Mouse (Mus musculus) layer of hippocampus, postnatal 10 days (tissue): Measurements from ENCODE around the gene Srd5a2. TPM values are rescaled to one million over a fixed set of nuclear protein-coding genes. Genes with fewer than 3 reads are reported as not detected.
"Not testable (repeated sequence)": the region's sequence is repeated elsewhere in the genome, so short reads cannot be mapped to it uniquely, and the experiment has no call there.

Experiments
- DNase-seq, 2 experiments: peaks; one replicate each; pipeline ENCODE4 v3.0.0; 2021; ENCODE audit warnings: low spot score in 2 of 2
- long read RNA-seq: library from polyadenylated mRNA; stranded (forward); transcript quantifications from one replicate; pipeline ENCODE4 v2.0.0, GENCODE M21; 2023
- total RNA-seq, 2 experiments: library from RNA; stranded (reverse); gene quantifications; 2 replicates each; pipeline ENCODE4 v1.2.3; 2021

The Srd5a2 gene
- under 1 TPM in 1 of 2 experiments, not detected in 1; 0.30 TPM for total RNA-seq
- long read RNA-seq = 0 reads

DNA sequence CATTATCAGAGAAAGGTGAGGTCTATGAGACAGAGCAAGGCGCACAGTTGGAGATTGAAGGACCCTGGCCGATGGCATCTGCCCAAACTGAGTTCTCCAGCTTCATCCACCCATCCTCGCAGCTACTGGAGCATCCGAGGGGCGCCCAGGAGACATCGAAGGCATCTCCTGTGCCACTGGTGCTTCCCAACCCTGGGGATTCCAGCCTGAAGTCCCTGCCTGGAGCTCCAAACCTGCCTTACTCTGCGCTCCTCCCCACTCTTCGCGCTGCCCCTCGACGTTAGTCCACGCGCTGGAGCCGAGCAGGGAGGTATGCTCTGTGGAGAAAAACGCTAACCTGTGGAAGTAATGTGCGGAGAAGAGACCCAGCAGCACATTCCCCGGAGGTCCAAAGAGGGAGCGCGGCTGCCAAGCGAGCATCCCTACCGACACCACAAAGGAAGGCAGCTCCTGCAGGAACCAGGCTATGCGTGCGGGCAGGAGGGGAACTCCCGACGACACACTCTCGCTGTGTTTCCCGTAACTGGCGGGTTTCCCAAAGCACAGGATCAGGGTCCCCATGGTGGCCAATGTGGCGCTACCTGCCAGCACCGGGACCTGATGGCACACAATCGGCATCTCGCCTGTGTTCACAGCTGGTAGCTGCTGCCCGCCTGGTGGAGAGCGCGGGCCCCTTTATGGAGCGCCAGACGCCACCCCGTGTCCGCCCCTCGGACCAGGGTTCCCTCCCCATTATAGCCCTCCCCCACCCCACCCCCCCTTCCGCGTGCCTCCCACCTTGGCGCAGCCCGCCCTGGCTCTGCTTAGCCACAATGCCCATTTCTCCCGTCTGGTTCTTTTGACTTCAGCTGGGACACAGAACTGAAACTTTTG is at the start of gene Srd5a2:
TSS of gene Srd5a2 (minus strand) at position 707 of the 873 bp plus-strand sequence.
- DNase-seq = peak; percentile 7 to 15

DNA sequence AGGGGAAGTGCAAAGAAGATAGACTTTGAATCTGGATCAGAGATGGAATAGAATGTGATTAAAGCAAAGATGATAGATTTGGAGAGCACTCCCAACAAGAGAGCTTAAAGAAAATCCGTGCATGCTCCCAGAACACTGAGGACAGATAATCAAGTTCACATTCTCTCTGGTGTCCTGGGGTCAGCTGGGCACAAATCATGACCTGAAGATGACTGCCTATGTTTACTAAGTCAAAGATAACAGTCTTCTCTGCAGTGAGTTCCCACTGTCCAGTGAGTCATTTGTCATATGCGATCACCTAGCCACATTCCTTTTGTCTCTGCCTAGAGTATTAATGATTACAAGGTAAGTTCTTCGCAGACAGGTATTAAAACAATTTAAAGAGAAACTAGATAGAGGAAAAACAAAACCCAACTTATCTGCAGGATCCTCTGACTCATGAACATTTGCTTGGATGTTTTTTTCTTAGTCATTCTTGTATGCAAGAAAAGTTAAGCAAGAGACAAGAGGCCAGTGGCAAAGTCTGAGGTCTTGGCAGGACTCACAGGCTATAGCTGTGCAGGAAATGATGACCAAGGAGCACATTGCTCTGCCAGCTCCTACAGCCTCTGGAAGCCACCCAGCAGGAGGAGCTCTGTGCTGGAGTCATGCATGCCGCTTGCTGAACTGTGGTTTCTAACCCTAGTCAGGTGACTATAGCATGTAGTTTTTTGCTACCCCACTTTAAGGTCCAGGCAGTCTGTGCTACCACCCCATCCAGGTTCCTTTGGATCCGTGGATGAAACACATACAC is 41.4 kb upstream of the Srd5a2 start:
- no peak for DNase-seq

DNA sequence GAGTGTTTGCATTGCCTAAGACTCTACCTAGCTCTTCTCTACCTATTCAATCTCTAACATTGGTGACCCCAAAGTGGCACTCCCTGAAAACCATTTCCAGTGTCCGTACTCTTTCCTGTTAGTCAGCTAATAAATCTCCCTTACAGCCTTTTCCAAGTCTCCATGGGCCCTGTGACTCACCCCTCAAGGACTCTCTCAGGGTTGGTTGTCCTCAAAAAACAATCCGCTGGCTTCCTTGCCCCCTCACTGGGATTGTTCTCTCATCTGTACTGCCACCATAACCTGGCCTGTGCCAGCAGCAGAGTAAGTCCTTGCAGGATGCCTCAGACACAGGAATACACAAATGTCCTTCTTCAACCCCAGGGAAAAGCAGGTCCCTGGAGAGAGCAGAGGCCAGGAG is 40.3 kb upstream of the Srd5a2 start:
- no peak for DNase-seq

DNA sequence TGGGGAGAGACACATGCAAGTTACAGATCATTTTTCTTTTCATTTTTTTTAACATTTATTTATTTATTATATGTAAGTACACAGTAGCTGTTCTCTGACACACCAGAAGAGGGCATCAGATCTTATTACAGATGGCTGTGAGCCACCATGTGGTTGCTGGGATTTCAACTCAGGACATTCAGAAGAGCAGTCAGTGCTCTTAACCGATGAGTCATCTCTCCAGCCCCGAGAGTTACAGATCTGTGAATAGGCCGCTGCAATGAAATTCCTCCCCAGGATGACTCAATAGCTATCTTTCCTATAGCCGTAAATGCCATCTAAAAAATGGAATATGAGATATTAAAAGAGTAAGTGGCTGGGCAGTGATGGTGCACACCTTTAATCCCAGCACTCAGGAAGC is 35.7 kb upstream of the Srd5a2 start:
- no peak for DNase-seq

DNA sequence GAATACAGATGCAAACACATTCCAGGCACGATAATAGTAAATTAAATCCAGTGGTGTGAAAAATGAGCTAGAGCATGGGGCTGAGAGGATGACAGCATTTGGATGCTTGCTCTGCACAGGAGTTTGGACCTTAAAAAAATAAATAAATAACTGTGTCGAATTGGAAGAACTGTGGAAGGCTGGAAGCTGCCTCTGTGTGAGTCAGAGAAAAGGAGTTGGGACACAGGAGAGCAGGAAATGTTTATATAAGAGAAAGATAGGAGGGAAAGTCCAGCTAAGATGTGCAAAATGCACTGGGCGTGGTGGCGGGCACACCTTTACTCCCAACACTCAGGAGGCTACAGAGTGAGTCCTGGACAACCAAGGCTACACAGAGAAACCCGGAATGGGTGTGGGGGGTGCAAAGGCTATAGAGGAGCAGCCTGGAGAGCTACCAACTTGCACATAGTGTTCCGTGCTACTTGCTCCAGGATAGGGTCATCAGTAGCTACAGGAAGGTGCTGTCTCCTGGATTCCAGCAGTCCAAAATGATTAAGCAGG is 32.4 kb upstream of the Srd5a2 start:
- no peak for DNase-seq

DNA sequence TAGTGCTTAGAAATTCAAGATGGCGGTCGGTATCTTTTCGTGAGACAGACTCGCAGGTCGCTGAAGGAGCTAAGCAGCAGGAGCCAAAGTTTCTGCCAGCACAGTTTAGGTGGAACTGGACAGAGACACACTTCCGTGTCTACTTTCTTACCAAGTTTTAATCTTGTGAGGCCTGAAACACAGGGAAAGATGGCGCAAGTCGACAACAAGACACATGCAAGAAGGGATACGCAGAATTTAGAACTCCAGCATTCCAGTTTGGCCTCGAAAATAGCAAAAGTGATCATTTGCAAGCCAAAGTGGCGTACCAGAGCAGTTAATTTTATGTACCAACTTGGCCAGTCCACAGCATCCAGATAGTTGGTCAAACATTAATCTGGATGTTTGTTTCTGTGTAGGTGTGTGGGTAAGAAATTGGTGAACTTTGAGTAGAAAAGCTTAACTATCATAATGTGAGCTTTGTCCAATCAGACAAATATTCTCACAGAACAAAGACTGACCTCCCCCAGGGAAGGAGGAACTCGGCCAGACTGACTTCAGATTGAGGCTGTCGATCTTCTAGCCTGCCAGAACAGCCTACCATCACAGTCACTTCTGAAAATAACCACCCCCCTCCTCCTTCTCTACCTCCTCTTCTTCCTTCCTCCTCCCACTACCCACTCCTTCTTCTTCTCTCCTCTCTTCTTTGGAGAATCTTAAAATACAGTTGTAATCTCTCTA is 31.2 kb upstream of the Srd5a2 start:
- no peak for DNase-seq

DNA sequence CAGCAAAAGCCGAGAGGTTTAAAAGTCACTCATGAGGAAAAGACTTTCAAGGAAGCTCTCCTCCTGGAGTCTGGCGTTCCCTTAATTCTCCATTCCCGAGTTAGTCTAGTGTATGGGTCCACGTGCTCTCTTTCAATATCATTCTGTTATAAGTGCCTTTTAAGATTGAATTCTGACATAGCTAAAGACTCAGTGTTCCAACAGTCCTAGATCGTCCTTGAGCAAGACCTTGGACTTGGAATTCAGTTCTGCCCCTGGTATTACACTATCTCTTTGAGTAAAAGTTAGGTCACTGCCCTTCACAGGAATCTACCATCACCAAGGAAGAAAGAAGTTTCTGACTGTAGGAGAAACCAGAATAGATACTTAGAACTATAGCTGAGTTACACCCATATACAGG is 25.4 kb upstream of the Srd5a2 start:
- DNase-seq = not testable (repeated sequence)

DNA sequence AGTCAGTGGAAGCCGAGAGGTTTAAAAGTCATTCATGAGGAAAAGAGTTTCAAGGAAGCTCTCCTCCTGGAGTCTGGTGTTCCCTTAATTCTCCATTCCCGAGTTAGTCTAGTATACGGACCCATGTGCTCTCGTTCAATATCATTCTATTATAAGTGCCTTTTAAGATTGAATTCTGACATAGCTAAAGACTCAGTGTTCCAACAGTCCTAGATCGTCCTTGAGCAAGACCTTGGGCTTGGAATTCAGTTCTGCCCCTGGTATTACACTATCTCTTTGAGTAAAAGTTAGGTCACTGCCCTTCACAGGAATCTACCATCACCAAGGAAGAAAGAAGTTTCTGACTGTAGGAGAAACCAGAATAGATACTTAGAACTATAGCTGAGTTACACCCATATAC is 15.0 kb upstream of the Srd5a2 start:
- not testable (repeated sequence) for DNase-seq

DNA sequence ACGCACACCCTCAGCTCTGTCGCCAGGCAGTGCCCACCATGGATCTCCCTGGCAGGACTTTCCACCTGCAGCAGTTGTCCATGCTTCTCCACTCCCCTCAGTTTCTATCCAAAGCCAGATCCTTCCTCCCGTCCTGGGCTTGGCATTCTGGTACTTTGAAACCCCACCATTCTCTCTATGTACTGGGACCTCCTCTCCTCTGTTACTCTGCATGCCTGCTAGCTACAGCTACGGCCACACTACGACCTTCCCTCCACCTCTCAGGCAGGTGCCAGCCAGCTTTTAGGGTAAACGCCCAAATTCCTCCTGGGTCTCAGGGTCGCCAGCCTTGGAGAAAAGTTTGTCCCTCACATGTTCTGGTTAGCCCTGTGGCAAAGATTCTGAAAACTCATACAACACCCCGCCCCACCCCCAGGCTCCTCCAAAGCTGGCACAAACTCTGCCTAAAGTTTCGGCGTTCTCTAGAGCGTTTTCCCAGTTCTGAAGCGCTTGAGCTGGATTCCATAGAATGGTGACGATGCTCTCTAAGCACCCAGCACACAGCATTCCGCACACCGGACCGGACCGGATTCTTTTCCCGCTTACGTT is 607 bp upstream of the Srd5a2 start:
- no peak for DNase-seq

DNA sequence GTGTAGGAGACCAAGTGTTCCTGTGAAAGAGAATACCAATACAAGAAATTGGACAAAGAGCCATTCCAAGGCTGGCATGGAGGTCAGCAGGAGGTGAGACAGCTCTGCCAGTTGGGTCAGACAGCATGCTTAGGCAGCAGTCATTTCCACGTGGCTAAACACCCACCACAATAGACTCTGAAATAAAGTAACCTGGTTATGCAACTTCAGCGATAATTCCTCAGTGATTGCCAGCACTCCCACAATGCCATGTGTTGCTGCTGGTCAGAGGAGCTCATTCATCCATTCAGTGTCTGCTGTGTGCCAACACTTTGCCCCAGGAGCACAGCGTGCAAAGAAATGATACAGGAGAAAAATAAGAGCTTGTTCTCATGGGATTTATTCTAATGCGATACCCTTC is 4.0 kb downstream of the Srd5a2 start:
- no peak for DNase-seq

DNA sequence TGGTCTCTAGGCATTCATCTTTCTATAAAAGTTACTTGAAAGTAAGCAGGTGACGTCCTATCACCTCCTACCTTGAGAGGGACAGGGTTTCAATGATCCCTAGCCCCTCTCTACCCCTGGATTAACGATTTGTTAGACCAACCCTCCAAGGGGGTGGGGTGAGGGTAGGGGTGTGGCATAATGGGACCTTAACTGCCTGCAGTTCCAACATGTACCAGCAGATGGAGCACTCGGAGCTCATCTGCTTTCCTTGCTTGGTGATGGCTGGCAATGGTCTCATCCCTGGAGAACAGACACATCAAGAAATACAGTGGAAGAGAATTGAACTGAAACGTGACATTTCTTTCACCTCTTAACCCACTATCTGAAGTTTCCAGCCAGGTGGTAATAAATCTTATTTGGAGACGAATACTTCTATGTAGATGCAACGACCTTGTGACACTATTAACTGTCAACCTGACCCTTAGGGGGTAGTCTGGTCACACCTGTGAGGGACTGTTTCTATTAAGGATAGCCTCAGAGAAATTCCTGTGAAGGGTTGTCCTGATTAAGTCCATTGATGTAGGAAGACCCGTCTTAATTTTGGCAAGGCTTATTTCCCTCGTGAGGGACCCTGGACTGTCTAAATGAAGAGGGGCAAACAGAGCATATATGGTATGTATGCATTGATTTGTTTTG is 27.1 kb downstream of the Srd5a2 start:
- DNase-seq = peak; percentile 93 to 94

DNA sequence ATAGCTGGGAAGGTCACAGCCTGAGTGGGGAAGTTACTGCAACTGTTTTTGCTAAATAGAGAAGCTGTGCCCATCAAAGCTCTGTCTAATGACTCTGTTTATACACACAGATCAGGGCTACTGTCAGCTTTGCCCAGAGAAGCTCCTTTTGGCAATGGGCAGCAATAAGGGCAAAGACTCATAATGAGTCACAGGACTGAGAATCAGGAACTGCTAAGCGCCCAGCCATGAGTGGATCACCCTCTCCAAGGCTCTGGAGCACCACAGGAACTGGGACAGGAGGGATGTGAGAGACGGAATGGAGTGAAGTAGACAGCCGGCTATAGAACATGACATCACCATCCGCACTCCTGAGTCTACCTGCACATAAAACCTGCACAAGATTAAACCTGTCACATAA is 29.4 kb downstream of the Srd5a2 start:
- no peak for DNase-seq

DNA sequence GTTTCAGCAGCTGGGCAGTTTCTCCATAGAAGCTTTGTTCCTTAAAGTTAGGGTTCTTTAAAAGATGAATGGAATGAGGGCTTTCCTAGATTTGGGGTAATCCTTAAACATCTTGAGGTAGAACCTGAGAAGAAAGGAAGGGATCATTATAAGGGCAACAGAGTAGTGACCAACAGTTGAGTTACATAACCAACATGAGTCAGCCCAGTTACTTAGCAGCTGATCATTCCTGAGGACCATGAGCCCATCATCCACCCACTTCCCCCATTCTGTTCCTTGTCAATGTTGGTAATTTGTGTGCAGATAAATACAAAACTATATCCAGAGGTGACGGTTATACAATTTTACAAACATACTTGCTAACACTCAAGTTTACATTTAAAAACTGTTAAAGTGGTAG is 30.1 kb downstream of the Srd5a2 start:
- no peak for DNase-seq

DNA sequence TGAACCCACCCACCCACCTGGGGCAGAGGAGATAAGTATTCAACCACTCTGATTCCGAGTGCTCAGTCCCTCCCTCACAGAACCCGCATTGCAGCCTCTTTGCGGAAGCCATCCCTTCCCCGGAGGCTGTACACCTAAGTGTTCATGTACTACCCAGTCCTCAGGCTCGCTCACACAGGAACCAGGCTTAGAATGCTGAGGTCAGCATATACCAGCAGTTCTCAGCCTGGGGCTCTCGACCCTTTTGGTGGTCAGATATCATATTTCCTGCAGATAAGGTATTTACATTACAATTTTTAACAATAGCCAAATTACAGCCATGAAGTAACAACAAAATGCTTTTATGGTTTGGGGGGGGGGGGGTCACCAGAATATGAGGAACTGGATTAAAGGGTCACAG is 32.6 kb downstream of the Srd5a2 start:
- DNase-seq = no peak

DNA sequence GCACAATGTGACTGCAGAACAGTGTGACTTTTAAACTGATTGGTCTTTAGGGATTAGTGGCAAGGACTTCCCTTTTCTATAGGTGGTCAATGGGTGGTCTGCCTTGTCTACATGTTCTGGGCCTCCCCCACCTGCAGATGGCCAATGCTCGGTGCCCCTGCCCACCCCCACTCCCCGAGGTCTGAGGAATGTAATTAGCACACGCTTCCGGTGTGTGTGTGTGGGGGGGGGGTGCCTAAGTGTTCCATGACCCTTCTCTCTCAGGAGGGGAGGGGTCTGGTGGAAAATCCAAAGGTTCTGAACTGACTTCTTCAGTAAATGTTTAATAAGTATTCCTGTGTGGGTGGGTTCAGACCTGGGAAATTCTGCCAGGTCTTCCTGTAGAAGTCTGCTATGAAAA is 39.0 kb downstream of the Srd5a2 start:
- no peak for DNase-seq

DNA sequence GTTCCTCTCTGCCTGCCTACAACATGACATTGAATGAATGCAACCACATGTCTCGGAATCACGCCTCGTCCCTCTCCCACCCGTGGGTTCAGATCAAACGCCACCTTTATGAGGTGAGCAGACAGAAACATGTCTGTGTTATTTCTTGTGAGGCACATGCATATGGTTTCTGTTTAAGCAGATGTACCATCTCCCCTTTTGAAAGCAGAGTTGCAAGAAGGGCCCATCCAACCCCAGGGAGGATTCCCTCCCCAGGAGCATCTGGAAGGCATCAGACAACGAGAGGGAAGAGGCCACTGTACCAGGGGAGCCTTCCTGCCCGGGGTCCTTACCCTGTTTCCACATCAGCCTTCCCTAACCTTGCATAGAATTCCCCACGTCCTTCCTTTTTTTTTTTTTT is 40.7 kb downstream of the Srd5a2 start:
- no peak for DNase-seq

DNA sequence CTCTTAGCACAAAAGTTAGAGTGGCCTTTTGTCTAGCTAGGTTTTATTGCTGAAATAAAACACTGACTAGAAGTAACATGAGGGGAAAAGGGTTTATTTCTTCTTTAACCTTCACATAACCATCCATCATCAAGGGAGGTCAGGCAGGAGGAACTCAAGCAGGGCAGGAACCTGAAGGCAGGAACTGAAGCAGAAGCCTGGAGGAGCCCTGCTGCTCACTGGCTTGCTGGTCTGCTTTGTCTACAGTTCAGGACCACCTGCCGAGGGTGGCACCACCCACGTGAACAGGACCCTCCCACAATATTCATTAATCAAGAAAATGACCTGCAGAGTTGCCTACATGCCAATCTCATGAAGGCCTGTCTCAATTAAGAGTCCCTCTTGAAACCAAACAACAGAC is 45.3 kb downstream of the Srd5a2 start:
- no peak for DNase-seq

DNA sequence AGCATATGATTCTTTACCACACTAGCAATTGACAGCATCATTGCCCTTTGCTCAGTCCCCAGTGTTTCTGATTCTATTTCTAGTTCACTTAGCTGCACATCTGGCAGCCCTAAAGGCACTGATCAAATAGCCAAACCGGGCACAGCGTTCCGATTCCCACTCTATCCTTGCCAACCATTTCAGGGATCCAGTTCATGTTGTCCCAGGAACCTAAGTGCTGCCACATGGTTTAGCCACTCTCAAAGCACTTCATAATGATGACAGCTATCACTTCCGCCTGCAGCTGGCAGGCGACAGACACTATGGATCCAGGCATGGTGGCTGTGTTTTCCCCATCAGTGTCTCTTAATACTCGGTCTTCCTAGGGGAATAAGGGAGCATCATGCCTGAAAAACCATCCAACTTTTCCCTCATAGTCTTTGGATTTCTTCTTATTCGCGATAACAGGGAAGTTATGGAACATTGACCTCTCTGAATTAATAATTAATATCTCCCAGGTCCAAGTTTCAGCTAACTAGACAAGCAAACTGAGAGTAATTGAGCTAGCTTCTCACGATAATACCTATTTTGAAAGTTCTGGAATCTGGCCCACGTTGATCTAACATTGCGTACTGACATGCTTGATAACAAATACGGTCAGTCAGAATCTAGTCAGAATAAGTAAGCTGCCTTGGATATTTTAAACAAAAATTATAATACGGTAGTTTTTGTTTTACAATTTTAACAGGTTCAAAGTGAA is 51.6 kb downstream of the Srd5a2 start:
- DNase-seq = no peak

DNA sequence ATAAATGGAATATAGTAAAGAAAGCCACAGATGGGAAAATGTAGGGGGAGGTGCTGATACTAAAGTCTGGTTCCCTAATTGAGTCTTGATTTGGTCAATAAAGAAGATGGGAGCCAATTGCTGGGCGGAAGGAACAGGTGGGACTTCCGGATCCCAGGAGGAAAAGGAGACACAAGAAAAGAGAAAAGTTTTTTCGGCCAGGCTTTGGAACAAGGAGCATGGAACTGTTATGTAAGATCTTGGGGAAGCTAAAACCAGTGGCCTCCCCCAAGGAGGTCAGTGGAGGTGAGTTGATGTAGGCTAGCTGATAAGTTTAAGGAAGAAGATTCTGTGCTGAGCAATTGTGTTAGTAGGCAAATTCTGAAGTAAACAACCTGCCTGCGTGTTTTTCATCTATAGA is 56.5 kb downstream of the Srd5a2 start:
- DNase-seq = no peak

DNA sequence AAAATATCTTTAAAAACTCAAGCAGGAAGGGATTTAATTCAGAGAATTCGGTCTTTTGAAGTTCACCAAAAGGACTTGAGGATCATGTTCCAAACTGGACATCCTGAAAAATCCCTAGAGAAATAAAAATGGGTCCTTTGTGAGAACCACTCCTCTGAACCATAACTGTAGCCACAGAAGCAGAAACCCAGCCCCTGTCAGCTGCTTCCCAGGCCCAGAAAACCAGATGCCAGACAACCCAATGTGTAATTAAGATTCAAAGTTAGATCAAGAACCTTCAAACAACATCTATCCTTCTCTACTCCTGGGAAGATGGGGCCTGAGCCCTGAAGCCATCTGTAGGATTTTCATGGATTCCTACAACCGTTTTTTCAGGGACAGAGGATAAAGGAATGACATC is 61.1 kb downstream of the Srd5a2 start:
- no peak for DNase-seq
